Mouse (Mus musculus): ENCODE results near the gene Eml4. TPM values are rescaled to one million over a fixed set of nuclear protein-coding genes. Genes with fewer than 3 reads are reported as not detected.

Gene Eml4
- polyA plus RNA-seq (2012; ENCODE audit: insufficient read depth, insufficient read length, low replicate concordance, missing spikeins): not detected in 2 replicates

DNA sequence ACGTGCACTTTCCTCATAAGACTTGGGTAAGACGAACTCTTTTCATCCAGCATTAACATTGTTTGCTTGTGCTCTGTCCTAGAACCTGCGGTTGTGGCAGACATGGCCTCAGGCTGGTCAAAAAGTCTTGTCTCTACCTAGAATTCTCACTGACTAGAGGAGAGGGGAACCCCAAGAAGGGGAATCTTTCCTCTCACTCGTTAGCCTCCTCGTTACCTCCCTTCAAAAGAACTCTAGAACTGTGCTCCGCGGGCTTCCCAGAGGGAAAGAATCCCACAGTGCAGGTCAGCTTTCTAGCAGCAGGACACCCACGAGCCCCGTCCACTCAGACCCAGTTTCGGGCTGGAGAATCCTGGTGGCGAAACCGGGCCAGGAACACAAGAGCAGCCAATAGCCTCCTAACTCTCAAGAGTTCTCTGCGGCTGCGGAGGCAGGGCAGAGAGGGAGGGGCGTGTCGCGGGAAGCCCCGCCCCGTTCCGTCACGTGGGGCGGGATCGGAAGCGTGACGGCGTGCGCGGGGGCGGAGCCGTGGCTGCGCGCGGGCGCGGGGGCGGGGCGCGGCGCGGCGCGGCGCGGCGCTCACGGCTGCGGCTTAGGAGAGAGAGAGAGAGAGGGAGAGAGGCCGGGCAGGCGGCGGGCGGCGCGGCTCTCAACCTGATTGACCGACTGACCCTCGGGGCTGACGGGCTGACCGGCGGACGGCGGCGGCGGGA lies at the start of gene Eml4:
Eml4 (plus strand) TSS at position 553 of the 713 bp plus-strand sequence.
- 1% methylated on average over 61 of the region's 62 CpGs for WGBS

GRCm38 (mm10) chr17:83301433-83301832 lies 49.3 kb upstream of the Eml4 start:
- Histone ChIP-seq H3K27ac (ENCODE audit: insufficient read depth, low read depth, low read length) (no peak overlapping the region), H3K4me3 (ENCODE audit: insufficient read depth, low read depth, low read length) (no peak overlapping the region), H3K4me1 (ENCODE audit: control insufficient read depth, insufficient read depth, low read length) (no peaks in the 10 kb centered on the region)
- WGBS: 90% methylated on average over 5 of the region's 5 CpGs
- TF ChIP-seq CTCF (IDR thresholded peaks at IDR 0.05; ENCODE audit: insufficient read depth, low read depth, low read length) (no peak), POLR2A (IDR thresholded peaks at IDR 0.05; ENCODE audit: insufficient read depth, low read depth, low read length) (no peak)

More for the DNA sequence above, at the start of gene Eml4:
- H3K4me1 ChIP-seq (ENCODE audit: control insufficient read depth, insufficient read depth, low read length): no peaks in the 10 kb centered on the region
- H3K4me3 ChIP-seq (ENCODE audit: insufficient read depth, low read depth, low read length): peak within 1 kb of the TSS; percentile 77
- peak; percentile 92 for TF ChIP-seq POLR2A (IDR thresholded peaks at IDR 0.05; ENCODE audit: insufficient read depth, low read depth, low read length)
- peak; percentile 37; the same call in 1 of the 2 replicates for TF ChIP-seq CTCF (IDR thresholded peaks at IDR 0.05; ENCODE audit: insufficient read depth, low read depth, low read length)
- peak within 1 kb of the TSS; percentile 48 for H3K27ac ChIP-seq (ENCODE audit: insufficient read depth, low read depth, low read length)

- no peak overlapping the region for H3K27ac ChIP-seq (ENCODE audit: insufficient read depth, low read depth, low read length)
- WGBS: 92% methylated on average over 7 of the region's 7 CpGs
- TF ChIP-seq POLR2A (IDR thresholded peaks at IDR 0.05; ENCODE audit: insufficient read depth, low read depth, low read length) (no peak), CTCF (IDR thresholded peaks at IDR 0.05; ENCODE audit: insufficient read depth, low read depth, low read length) (no peak)
- H3K4me1 ChIP-seq (ENCODE audit: control insufficient read depth, insufficient read depth, low read length): no peaks in the 10 kb centered on the region
- H3K4me3 ChIP-seq (ENCODE audit: insufficient read depth, low read depth, low read length): no peak overlapping the region
Observed at GRCm38 (mm10) chr17:83304089-83304822, 46.5 kb upstream of the Eml4 start.

- H3K27ac ChIP-seq (ENCODE audit: insufficient read depth, low read depth, low read length): no peak overlapping the region
- TF ChIP-seq CTCF (IDR thresholded peaks at IDR 0.05; ENCODE audit: insufficient read depth, low read depth, low read length): no peak
- no peak for TF ChIP-seq POLR2A (IDR thresholded peaks at IDR 0.05; ENCODE audit: insufficient read depth, low read depth, low read length)
- no peak overlapping the region for H3K4me3 ChIP-seq (ENCODE audit: insufficient read depth, low read depth, low read length)
- WGBS: 93% methylated on average over 12 of the region's 12 CpGs
- H3K4me1 ChIP-seq (ENCODE audit: control insufficient read depth, insufficient read depth, low read length): peaks cover 5% of the 10 kb centered on the region
Observed at GRCm38 (mm10) chr17:83306964-83307640, 43.6 kb upstream of the Eml4 start.

DNA sequence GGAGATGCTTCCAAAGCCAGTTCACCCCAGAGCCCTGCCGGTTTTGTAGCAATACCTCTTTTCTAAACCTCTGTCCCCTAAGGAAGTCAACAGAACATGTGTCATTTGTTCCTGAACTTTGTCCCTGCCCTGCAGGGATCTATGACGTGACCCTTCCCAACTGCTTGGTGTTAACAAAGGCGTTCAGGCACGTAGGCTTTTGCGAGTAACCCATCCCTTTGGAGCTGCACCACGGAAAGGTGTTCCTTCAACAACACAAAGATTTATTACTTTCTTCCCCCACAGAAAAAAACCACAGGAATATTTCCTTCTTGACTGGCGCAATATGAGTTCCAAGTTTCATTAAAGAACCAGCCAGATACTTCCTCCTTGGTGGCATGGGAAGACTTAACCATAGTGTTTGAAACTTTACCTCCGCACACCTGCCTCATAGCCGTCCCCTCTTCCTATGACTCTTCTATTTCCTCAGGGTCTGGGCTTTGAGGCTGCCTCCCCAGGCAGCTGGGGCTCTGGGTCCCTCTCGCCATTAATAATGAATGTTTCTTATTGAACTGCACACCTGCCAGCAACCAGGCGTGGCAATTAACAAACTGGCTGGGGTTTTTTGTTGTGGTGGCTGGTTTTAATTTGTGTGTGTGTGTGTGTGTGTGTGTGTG lies 43.0 kb upstream of the Eml4 start:
- 90% methylated on average over 11 of the region's 11 CpGs for WGBS
- H3K4me1 ChIP-seq (ENCODE audit: control insufficient read depth, insufficient read depth, low read length): peaks cover 12% of the 10 kb centered on the region
- TF ChIP-seq POLR2A (IDR thresholded peaks at IDR 0.05; ENCODE audit: insufficient read depth, low read depth, low read length): no peak
- TF ChIP-seq CTCF (IDR thresholded peaks at IDR 0.05; ENCODE audit: insufficient read depth, low read depth, low read length): no peak
- H3K4me3 ChIP-seq (ENCODE audit: insufficient read depth, low read depth, low read length): no peak overlapping the region
- no peak overlapping the region for H3K27ac ChIP-seq (ENCODE audit: insufficient read depth, low read depth, low read length)

- TF ChIP-seq POLR2A (IDR thresholded peaks at IDR 0.05; ENCODE audit: insufficient read depth, low read depth, low read length) (no peak), CTCF (IDR thresholded peaks at IDR 0.05; ENCODE audit: insufficient read depth, low read depth, low read length) (no peak)
- Histone ChIP-seq H3K4me3 (ENCODE audit: insufficient read depth, low read depth, low read length) (no peak overlapping the region), H3K27ac (ENCODE audit: insufficient read depth, low read depth, low read length) (no peak overlapping the region), H3K4me1 (ENCODE audit: control insufficient read depth, insufficient read depth, low read length) (peaks cover 12% of the 10 kb centered on the region)
- 76% methylated on average over 4 of the region's 4 CpGs for WGBS
Observed at GRCm38 (mm10) chr17:83308451-83308850, 42.3 kb upstream of the Eml4 start.

GRCm38 (mm10) chr17:83309243-83309642 lies 41.5 kb upstream of the Eml4 start:
- Histone ChIP-seq H3K4me1 (ENCODE audit: control insufficient read depth, insufficient read depth, low read length) (peaks cover 12% of the 10 kb centered on the region), H3K27ac (ENCODE audit: insufficient read depth, low read depth, low read length) (no peak overlapping the region), H3K4me3 (ENCODE audit: insufficient read depth, low read depth, low read length) (no peak overlapping the region)
- 44% methylated on average over 1 of the region's 1 CpGs for WGBS
- no peak for TF ChIP-seq POLR2A (IDR thresholded peaks at IDR 0.05; ENCODE audit: insufficient read depth, low read depth, low read length)
- TF ChIP-seq CTCF (IDR thresholded peaks at IDR 0.05; ENCODE audit: insufficient read depth, low read depth, low read length): no peak

GRCm38 (mm10) chr17:83311806-83312205 lies 38.9 kb upstream of the Eml4 start:
- 28% methylated on average over 5 of the region's 5 CpGs for WGBS
- H3K4me1 ChIP-seq (ENCODE audit: control insufficient read depth, insufficient read depth, low read length): peaks cover 15% of the 10 kb centered on the region
- no peak overlapping the region for H3K4me3 ChIP-seq (ENCODE audit: insufficient read depth, low read depth, low read length)
- H3K27ac ChIP-seq (ENCODE audit: insufficient read depth, low read depth, low read length): no peak overlapping the region
- no peak for TF ChIP-seq CTCF (IDR thresholded peaks at IDR 0.05; ENCODE audit: insufficient read depth, low read depth, low read length)
- TF ChIP-seq POLR2A (IDR thresholded peaks at IDR 0.05; ENCODE audit: insufficient read depth, low read depth, low read length): no peak
